Mouse (Mus musculus) stomach, postnatal 0 days (tissue): ENCODE measurements at regions not wholly inside any gene's neighbourhood (a gene's known extent, or its start where the extent isn't known, plus 50 kb on each side); places are given as distances from the start of the nearest gene placed in this dataset.

Experiments used
- CTCF ChIP-seq: IDR thresholded peaks from 2 replicates; pipeline ENCODE4 v1.5.1; 2016; ENCODE audit warnings: antibody characterized with exemption, low read depth, mild to moderate bottlenecking, moderate library complexity
- EP300 ChIP-seq: optimal IDR thresholded peaks from 2 replicates; pipeline ENCODE3; 2016; ENCODE audit warnings: antibody characterized with exemption

DNA sequence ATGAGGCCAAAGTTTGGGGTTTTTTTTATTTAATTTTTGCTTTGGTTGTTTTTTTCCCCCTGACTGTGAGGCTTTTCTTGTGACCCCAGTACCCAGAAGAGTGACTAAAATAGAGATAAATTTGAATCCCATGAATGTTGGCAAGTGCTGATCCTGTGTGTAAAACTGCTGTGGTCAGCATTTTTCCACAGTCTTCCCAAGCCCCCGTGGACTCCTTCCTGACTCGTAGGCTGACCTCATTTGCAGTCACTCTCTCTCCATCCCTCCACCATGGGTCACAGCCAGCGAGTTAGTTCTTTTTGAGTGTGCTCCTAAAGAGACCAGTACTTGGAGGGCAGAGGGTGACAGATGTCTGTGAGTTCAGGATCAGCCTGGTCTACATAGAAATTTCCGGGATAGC, 72.5 kb upstream of the Gadd45a start:
- TF ChIP-seq EP300 (no peak), CTCF (no peak)
